Mouse (Mus musculus) erythroblast, embryonic 14.5 days (primary cell): ENCODE data around the gene Pappa. TPM values are rescaled to one million over a fixed set of nuclear protein-coding genes. Genes with fewer than 3 reads are reported as not detected.

Source experiments
- H3K27me3 ChIP-seq: 2 replicates; pipeline ENCODE4 v1.6.1; 2012; ENCODE audit warnings: inconsistent platforms; ENCODE audit not compliant: control insufficient read depth
- H3K36me3 ChIP-seq: 2 replicates; pipeline ENCODE4 v1.6.1; 2012; ENCODE audit warnings: mild to moderate bottlenecking, inconsistent platforms; ENCODE audit not compliant: control insufficient read depth
- H3K4me1 ChIP-seq: 2 replicates; pipeline ENCODE4 v1.6.1; 2012; ENCODE audit warnings: inconsistent platforms; ENCODE audit not compliant: control insufficient read depth
- H3K4me3 ChIP-seq: replicated peaks from 2 replicates; pipeline ENCODE3; 2012; ENCODE audit warnings: moderate library complexity, mild to moderate bottlenecking, inconsistent platforms
- H3K9me3 ChIP-seq: 2 replicates; pipeline ENCODE4 v1.6.1; 2012; ENCODE audit warnings: low read length, inconsistent platforms, mixed read lengths; ENCODE audit not compliant: control insufficient read depth
- GATA1 ChIP-seq: IDR thresholded peaks from 2 replicates; pipeline ENCODE4 v1.6.1; 2012; ENCODE audit warnings: low read length, inconsistent platforms, mixed read lengths
- TAL1 ChIP-seq: IDR thresholded peaks from 3 replicates; pipeline ENCODE4 v1.6.1; 2012; ENCODE audit warnings: low read length, inconsistent platforms, mixed read lengths
- polyA plus RNA-seq: library from polyadenylated mRNA; stranded (reverse); fragments of >175 nt; gene quantifications from 2 replicates; pipeline ENCODE4 v1.2.3, GENCODE M21; 2012

Pappa gene
- polyA plus RNA-seq, 1 experiment: not detected

- Histone ChIP-seq H3K4me1 (no peaks in the 10 kb centered on the region), H3K27me3 (peaks cover 38% of the 10 kb centered on the region), H3K4me3 (no peak overlapping the region), H3K36me3 (no peaks in the 10 kb centered on the region), H3K9me3 (no peaks in the 10 kb centered on the region)
- no peak for TF ChIP-seq GATA1
Measured at GRCm38 (mm10) chr4:65125341-65126332, 1.7 kb downstream of the Pappa start.

DNA sequence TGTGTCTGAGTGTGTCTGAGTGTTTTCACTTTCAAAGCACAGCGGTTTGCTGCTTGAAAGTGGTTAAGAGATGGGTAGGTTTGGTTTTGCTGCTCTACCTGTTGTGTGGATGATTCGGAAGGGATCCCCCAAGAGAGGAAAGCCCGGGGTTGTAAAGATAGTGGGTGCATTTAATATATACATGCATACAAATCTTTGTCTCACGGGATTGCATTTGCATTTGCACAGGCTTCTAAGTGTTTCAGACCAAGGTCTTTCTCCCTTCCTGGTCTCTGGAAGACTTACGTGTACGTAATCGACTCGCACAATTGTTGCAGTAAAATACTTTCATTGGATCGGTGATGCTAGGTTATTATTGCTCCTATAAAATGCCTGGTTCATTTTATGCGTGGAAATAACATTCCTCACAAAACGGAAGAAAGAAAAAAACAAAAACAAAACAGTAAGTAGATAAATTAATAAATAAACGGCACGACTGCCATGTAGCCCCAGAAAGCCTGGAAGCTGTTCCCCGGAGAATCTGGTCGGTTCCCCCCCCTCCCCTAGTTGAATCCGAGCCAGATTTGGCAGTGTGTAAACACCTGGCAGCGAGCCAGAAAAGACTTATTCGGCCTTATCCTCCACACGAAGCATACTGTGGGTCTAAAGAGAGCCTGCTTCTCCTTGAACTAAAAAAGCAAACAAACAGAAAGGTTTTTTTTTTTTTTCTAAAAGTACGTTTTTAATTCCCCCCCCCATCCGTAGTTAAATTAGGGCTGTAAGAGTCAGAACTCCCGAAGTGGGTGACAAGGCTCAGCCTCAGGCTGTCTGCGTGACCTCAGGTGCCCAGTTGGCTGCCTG lies 2.7 kb downstream of the Pappa start:
- H3K4me1 ChIP-seq: no peaks in the 10 kb centered on the region
- TF ChIP-seq TAL1: no peak
- TF ChIP-seq GATA1: no peak
- no peak overlapping the region for H3K4me3 ChIP-seq
- no peaks in the 10 kb centered on the region for H3K9me3 ChIP-seq
- no peaks in the 10 kb centered on the region for H3K36me3 ChIP-seq
- peaks cover 38% of the 10 kb centered on the region for H3K27me3 ChIP-seq

- TF ChIP-seq GATA1 (no peak), TAL1 (no peak)
- peaks cover 38% of the 10 kb centered on the region for H3K27me3 ChIP-seq
- no peaks in the 10 kb centered on the region for H3K9me3 ChIP-seq
- no peaks in the 10 kb centered on the region for H3K4me1 ChIP-seq
- H3K4me3 ChIP-seq: no peak overlapping the region
- H3K36me3 ChIP-seq: no peaks in the 10 kb centered on the region
Measured at GRCm38 (mm10) chr4:65127291-65127590, 3.3 kb downstream of the Pappa start.

- Histone ChIP-seq H3K36me3 (no peaks in the 10 kb centered on the region), H3K4me3 (no peak overlapping the region), H3K4me1 (no peaks in the 10 kb centered on the region), H3K9me3 (no peaks in the 10 kb centered on the region), H3K27me3 (no peaks in the 10 kb centered on the region)
- TF ChIP-seq TAL1 (no peak), GATA1 (no peak)
Measured at GRCm38 (mm10) chr4:65132657-65133056, 8.7 kb downstream of the Pappa start.

DNA sequence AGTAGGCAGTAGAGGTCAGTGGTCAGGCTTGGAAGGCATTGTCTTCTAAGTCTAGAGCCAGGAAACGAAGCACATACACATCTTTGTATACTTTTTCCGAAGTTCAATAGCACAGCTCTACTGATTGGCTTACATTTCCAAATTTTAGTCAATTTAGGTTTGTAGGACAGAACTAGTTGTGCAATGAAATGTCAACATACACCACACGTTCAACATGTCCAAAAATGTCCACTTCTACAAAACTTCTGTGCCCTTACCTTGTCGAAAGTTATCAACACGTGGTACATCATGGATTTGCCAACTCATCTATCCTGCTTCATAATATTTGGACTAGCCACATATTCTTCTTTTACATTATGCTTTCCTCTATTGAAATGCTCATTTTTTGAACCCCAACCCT lies 10.4 kb downstream of the Pappa start:
- Histone ChIP-seq H3K9me3 (no peaks in the 10 kb centered on the region), H3K4me3 (no peak overlapping the region), H3K4me1 (no peaks in the 10 kb centered on the region), H3K36me3 (no peaks in the 10 kb centered on the region), H3K27me3 (no peaks in the 10 kb centered on the region)
- TF ChIP-seq GATA1: no peak
- TF ChIP-seq TAL1: no peak

DNA sequence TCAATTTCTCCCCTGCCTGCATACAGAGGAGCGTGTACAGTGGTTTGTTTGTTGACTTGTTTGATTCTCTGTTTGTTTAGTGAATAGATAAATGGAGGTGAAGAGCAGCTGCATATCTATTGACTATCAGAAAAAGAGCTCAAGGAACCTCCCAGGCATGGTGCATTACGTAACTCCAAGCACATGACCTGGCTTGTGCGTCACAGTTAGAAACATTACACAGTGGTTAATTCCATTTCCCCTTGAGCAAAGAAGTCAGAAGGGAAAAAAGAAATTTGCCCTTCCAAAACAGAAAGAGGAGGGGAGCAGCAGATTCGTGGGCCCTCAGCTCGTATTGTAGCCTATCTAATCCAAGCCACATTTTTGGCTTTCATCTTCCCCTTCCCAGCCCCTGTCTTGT lies 11.1 kb downstream of the Pappa start:
- Histone ChIP-seq H3K36me3 (no peaks in the 10 kb centered on the region), H3K27me3 (no peaks in the 10 kb centered on the region), H3K9me3 (no peaks in the 10 kb centered on the region), H3K4me1 (no peaks in the 10 kb centered on the region), H3K4me3 (no peak overlapping the region)
- TF ChIP-seq TAL1 (no peak), GATA1 (no peak)

DNA sequence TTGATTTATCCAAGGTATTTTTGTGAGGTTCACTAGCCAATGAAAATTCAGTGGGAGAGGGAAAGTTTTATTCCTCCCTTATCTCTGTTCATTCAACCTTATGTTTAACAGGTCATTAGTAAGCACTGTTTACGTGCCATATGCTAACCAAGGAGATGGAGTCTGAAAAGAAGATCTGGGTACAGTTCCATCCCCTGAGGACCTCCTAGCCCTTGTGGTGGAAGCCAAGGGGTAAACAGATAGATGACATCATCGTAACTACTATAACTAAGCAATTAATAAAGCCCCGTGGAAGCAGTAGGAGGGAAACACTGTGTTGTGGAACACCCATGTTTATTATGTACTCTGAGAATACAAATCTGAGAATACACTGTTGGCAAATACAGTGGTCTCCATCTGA lies 12.6 kb downstream of the Pappa start:
- no peak for TF ChIP-seq GATA1

DNA sequence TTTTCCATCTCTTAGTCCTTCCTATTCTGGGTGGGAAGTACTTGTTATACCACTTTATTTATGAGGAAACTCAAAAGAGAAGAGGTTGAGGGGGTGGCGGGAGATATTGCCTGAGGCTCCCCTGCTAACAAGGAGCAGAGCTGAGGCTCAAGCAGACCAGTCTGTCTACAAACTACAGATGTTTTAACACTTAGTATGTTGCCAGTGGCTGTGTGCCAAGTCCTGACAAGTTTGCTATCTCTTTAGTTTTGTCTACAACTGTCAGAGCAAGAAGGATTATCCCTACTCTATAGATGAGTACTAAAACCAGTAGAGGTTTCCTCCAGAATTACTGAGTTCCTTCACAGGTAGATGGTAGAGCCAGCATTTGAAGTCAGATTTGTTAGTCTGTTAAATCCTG lies 23.0 kb downstream of the Pappa start:
- TF ChIP-seq GATA1 (no peak), TAL1 (no peak)
- H3K9me3 ChIP-seq: no peaks in the 10 kb centered on the region
- H3K27me3 ChIP-seq: no peaks in the 10 kb centered on the region
- no peaks in the 10 kb centered on the region for H3K36me3 ChIP-seq
- no peaks in the 10 kb centered on the region for H3K4me1 ChIP-seq
- no peak overlapping the region for H3K4me3 ChIP-seq

More for the DNA sequence above, 12.6 kb downstream of the Pappa start:
- Histone ChIP-seq H3K4me1 (no peaks in the 10 kb centered on the region), H3K27me3 (no peaks in the 10 kb centered on the region), H3K4me3 (no peak overlapping the region), H3K36me3 (no peaks in the 10 kb centered on the region), H3K9me3 (no peaks in the 10 kb centered on the region)

DNA sequence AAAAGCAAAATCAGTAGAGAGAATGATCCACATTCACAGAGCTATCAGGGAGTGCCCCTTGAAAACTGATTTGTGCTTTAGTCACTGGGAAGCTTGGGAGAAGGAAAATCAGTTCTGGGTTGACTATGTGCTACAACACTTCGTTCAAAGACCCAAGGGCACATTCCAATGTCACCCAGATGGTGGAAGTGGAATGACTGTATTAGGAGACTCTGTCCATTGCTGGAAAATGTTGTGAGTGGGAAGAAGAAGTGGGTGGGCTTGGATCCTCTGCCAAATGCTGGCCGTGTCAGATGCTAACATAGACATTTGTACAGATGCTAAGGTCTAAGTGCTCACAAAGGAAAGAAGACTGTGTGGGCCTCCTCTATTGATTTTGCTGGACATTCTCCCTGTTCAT lies 29.6 kb downstream of the Pappa start:
- H3K4me3 ChIP-seq: no peak overlapping the region
- no peaks in the 10 kb centered on the region for H3K36me3 ChIP-seq
- H3K4me1 ChIP-seq: no peaks in the 10 kb centered on the region
- TF ChIP-seq TAL1: no peak
- no peak for TF ChIP-seq GATA1
- H3K9me3 ChIP-seq: no peaks in the 10 kb centered on the region
- H3K27me3 ChIP-seq: no peaks in the 10 kb centered on the region
